Mouse (Mus musculus) midbrain, postnatal 0 days (tissue): ENCODE results near the gene Pmvk. TPM values are rescaled to one million over a fixed set of nuclear protein-coding genes. Genes with fewer than 3 reads are reported as not detected.

ENCODE experiments used
- ATAC-seq: fragments of 200-750 bp; cut with Nextera tagmentation; 2 replicates; pipeline ENCODE4 v1.8.0; 2017; ENCODE audit warnings: moderate number of reproducible peaks, mild to moderate bottlenecking, moderate TSS enrichment, moderate library complexity; ENCODE audit not compliant: low FRiP score
- DNase-seq: peaks from one replicate; pipeline ENCODE4 v3.0.0-alpha.2; 2015; ENCODE audit warnings: low spot score
- H3K27ac ChIP-seq: fragments of 300-500 bp; sonication (generic); 2 replicates; pipeline ENCODE4 v1.5.1; 2014; ENCODE audit warnings: low read depth, mild to moderate bottlenecking, low read length, mixed read lengths
- H3K27me3 ChIP-seq: fragments of 300-500 bp; sonication (generic); 2 replicates; pipeline ENCODE4 v1.6.1; 2014; ENCODE audit warnings: low read length, control low read depth, mixed read lengths; ENCODE audit not compliant: insufficient read depth
- H3K36me3 ChIP-seq: fragments of 300-500 bp; sonication (generic); 2 replicates; pipeline ENCODE4 v1.6.1; 2014; ENCODE audit warnings: low read length, control low read depth, mixed read lengths; ENCODE audit not compliant: insufficient read depth
- H3K4me1 ChIP-seq: fragments of 300-500 bp; sonication (generic); 2 replicates; pipeline ENCODE4 v1.6.1; 2014; ENCODE audit warnings: mild to moderate bottlenecking, control low read depth, antibody characterized with exemption, low read length, mixed read lengths; ENCODE audit not compliant: insufficient read depth
- H3K4me2 ChIP-seq: fragments of 300-500 bp; sonication (generic); 2 replicates; pipeline ENCODE4 v1.6.1; 2014; ENCODE audit warnings: low read depth, mild to moderate bottlenecking, low read length, mixed read lengths; ENCODE audit not compliant: poor library complexity, severe bottlenecking
- H3K4me3 ChIP-seq: fragments of 300-500 bp; sonication (generic); 2 replicates; pipeline ENCODE4 v1.5.1; 2014; ENCODE audit warnings: low read depth, mild to moderate bottlenecking, low read length, moderate library complexity
- H3K9ac ChIP-seq: fragments of 300-500 bp; sonication (generic); replicated peaks from 2 replicates; pipeline ENCODE4 v1.6.1; 2014; ENCODE audit warnings: mild to moderate bottlenecking, low read length, moderate library complexity, mixed read lengths; ENCODE audit not compliant: poor library complexity, severe bottlenecking
- H3K9me3 ChIP-seq: fragments of 300-500 bp; sonication (generic); 2 replicates; pipeline ENCODE4 v1.6.1; 2016; ENCODE audit warnings: low read length, control low read depth
- CTCF ChIP-seq: IDR thresholded peaks from 2 replicates; pipeline ENCODE4 v1.5.1; 2016; ENCODE audit warnings: antibody characterized with exemption, mild to moderate bottlenecking
- WGBS: fragments of 180-500 bp; shearing (Covaris S2); extraction: QIAGEN DNeasy Blood & Tissue Kit; methylation state at CpG from one replicate; pipeline ENCODE4 v1.1.7; 2014; 5-methylcytosine and 5-hydroxymethylcytosine counted together
- polyA plus RNA-seq: library from polyadenylated mRNA; unstranded; fragments of >200 nt; fragmentation: Nextera tagmentation; extraction: Ambion mirVana; gene quantifications from 2 replicates; pipeline ENCODE4 v1.2.1, GENCODE M21; 2015
- total RNA-seq: library from RNA; depleted of rRNA; stranded (reverse); fragments of >200 nt; gene quantifications from 2 replicates; pipeline ENCODE4 v1.2.3, GENCODE M21; 2014

Gene Pmvk
- total and polyA plus RNA-seq, 2 experiments from 2014 or later, result 90.8 to 124 TPM

- Histone ChIP-seq H3K4me2 (no peak overlapping the region), H3K36me3 (peaks cover 12% of the 10 kb centered on the region), H3K27me3 (no peaks in the 10 kb centered on the region), H3K4me1 (no peaks in the 10 kb centered on the region), H3K9ac (no peak overlapping the region), H3K4me3 (no peak overlapping the region), H3K9me3 (no peaks in the 10 kb centered on the region), H3K27ac (no peak overlapping the region)
- DNase-seq (no peak), ATAC-seq (no peak)
- TF ChIP-seq CTCF, result no peak
- whole genome bisulfite sequencing, result 79% methylated on average over 6 of the region's 6 CpGs
These were observed 19.5 kb downstream of the Pmvk start for GRCm38 (mm10) chr3:89473838-89474237.

- no peaks in the 10 kb centered on the region for H3K9me3 ChIP-seq
- H3K36me3 ChIP-seq, result no peaks in the 10 kb centered on the region
- H3K4me2 ChIP-seq, result no peak overlapping the region
- H3K4me1 ChIP-seq, result no peaks in the 10 kb centered on the region
- no peak overlapping the region for H3K4me3 ChIP-seq
- DNase-seq (no peak), ATAC-seq (no peak)
- 78% methylated on average over 6 of the region's 6 CpGs for WGBS
- no peak overlapping the region for H3K27ac ChIP-seq
- no peak overlapping the region for H3K9ac ChIP-seq
- TF ChIP-seq CTCF, result no peak
- no peaks in the 10 kb centered on the region for H3K27me3 ChIP-seq
These were observed 24.7 kb downstream of the Pmvk start for GRCm38 (mm10) chr3:89479055-89479454.

- Histone ChIP-seq H3K9ac (no peak overlapping the region), H3K4me2 (no peak overlapping the region), H3K4me1 (no peaks in the 10 kb centered on the region), H3K27ac (no peak overlapping the region), H3K4me3 (no peak overlapping the region), H3K27me3 (no peaks in the 10 kb centered on the region), H3K9me3 (no peaks in the 10 kb centered on the region), H3K36me3 (no peaks in the 10 kb centered on the region)
- DNase-seq (no peak), ATAC-seq (no peak)
- WGBS, result 43% methylated on average over 2 of the region's 2 CpGs
- TF ChIP-seq CTCF, result peak; percentile 68
These were observed 27.1 kb downstream of the Pmvk start for GRCm38 (mm10) chr3:89481488-89481887.

- DNase-seq (no peak), ATAC-seq (no peak)
- 93% methylated on average over 5 of the region's 5 CpGs for WGBS
- Histone ChIP-seq H3K36me3 (no peaks in the 10 kb centered on the region), H3K4me2 (no peak overlapping the region), H3K27me3 (no peaks in the 10 kb centered on the region), H3K4me1 (no peaks in the 10 kb centered on the region), H3K9me3 (no peaks in the 10 kb centered on the region), H3K27ac (no peak overlapping the region), H3K4me3 (no peak overlapping the region), H3K9ac (no peak overlapping the region)
- no peak for TF ChIP-seq CTCF
These were observed 27.9 kb downstream of the Pmvk start for GRCm38 (mm10) chr3:89482249-89482648.

GRCm38 (mm10) chr3:89484766-89485524, 30.6 kb downstream of the Pmvk start:
- Histone ChIP-seq H3K27ac (no peak overlapping the region), H3K4me1 (no peaks in the 10 kb centered on the region), H3K9ac (no peak overlapping the region), H3K9me3 (no peaks in the 10 kb centered on the region), H3K36me3 (no peaks in the 10 kb centered on the region), H3K27me3 (no peaks in the 10 kb centered on the region; the same call in 1 of the 2 replicates), H3K4me3 (no peak overlapping the region), H3K4me2 (no peak overlapping the region)
- DNase-seq (peak; percentile 55), ATAC-seq (no peak)
- 21% methylated on average over 24 of the region's 24 CpGs for WGBS
- TF ChIP-seq CTCF, result peak; percentile 80

GRCm38 (mm10) chr3:89486111-89486510, 31.8 kb downstream of the Pmvk start:
- Histone ChIP-seq H3K9ac (no peak overlapping the region), H3K36me3 (no peaks in the 10 kb centered on the region), H3K9me3 (no peaks in the 10 kb centered on the region), H3K4me1 (no peaks in the 10 kb centered on the region), H3K4me2 (no peak overlapping the region), H3K27ac (no peak overlapping the region), H3K27me3 (no peaks in the 10 kb centered on the region; the same call in 1 of the 2 replicates), H3K4me3 (no peak overlapping the region)
- 80% methylated on average over 8 of the region's 8 CpGs for WGBS
- DNase-seq (peak; percentile 11), ATAC-seq (no peak)
- no peak for TF ChIP-seq CTCF
